Mouse (Mus musculus): ENCODE measurements around the gene Ildr2.

GRCm38 (mm10) chr1:166281836-166282235 is 27.9 kb downstream of the Ildr2 start:
- TF ChIP-seq GATA1 (IDR thresholded peaks at IDR 0.05; ENCODE audit: borderline replicate concordance, low read length): no peak
- no peak for TF ChIP-seq FLI1 (IDR thresholded peaks at IDR 0.05; ENCODE audit: low read length)

Measured in megakaryocyte, embryonic 14.5 days (primary cell).